Mouse (Mus musculus) embryonic facial prominence, embryonic 14.5 days (tissue): ENCODE data around the gene Ptprf. TPM values are rescaled to one million over a fixed set of nuclear protein-coding genes. Genes with fewer than 3 reads are reported as not detected.
A peak's percentile ranks its signal among the peaks of the same experiment; 100 is the strongest.

Source experiments
- ATAC-seq: fragments of 200-750 bp; cut with Nextera tagmentation; 2 replicates; pipeline ENCODE4 v1.8.0; 2017; ENCODE audit warnings: low read depth, moderate number of reproducible peaks, moderate TSS enrichment
- DNase-seq: peaks from one replicate; pipeline ENCODE4 v3.0.0-alpha.2; 2015; ENCODE audit warnings: low spot score
- H3K27ac ChIP-seq: fragments of 300-500 bp; sonication (generic); replicated peaks from 2 replicates; pipeline ENCODE4 v1.5.1; 2014; ENCODE audit warnings: low read depth, mild to moderate bottlenecking, low read length, moderate library complexity
- H3K27me3 ChIP-seq: fragments of 300-500 bp; sonication (generic); replicated peaks from 2 replicates; pipeline ENCODE4 v1.6.1; 2014; ENCODE audit warnings: low read length; ENCODE audit not compliant: control insufficient read depth, insufficient read depth
- H3K36me3 ChIP-seq: fragments of 300-500 bp; sonication (generic); 2 replicates; pipeline ENCODE4 v1.6.1; 2014; ENCODE audit warnings: low read length, mixed read lengths; ENCODE audit not compliant: control insufficient read depth, insufficient read depth
- H3K4me1 ChIP-seq: fragments of 300-500 bp; sonication (generic); 2 replicates; pipeline ENCODE4 v1.6.1; 2014; ENCODE audit warnings: antibody characterized with exemption, low read length; ENCODE audit not compliant: control insufficient read depth, insufficient read depth
- H3K4me2 ChIP-seq: fragments of 300-500 bp; sonication (generic); 2 replicates; pipeline ENCODE4 v1.6.1; 2014; ENCODE audit warnings: low read depth, mild to moderate bottlenecking, low read length, moderate library complexity, mixed read lengths
- H3K4me3 ChIP-seq: fragments of 300-500 bp; sonication (generic); 2 replicates; pipeline ENCODE4 v1.5.1; 2014; ENCODE audit warnings: low read depth, mild to moderate bottlenecking, low read length
- H3K9ac ChIP-seq: fragments of 300-500 bp; sonication (generic); 2 replicates; pipeline ENCODE4 v1.6.1; 2014; ENCODE audit warnings: low read depth, mild to moderate bottlenecking, low read length, moderate library complexity, mixed read lengths
- H3K9me3 ChIP-seq: fragments of 300-500 bp; sonication (generic); 2 replicates; pipeline ENCODE4 v1.6.1; 2016; ENCODE audit warnings: low read length; ENCODE audit not compliant: control insufficient read depth
- WGBS: fragments of 180-500 bp; shearing (Covaris S2); extraction: QIAGEN DNeasy Blood & Tissue Kit; methylation state at CpG from one replicate; pipeline ENCODE4 v1.1.7; 2014; 5-methylcytosine and 5-hydroxymethylcytosine counted together
- polyA plus RNA-seq: library from polyadenylated mRNA; unstranded; fragments of >200 nt; fragmentation: Nextera tagmentation; extraction: Ambion mirVana; gene quantifications from 2 replicates; pipeline ENCODE4 v1.2.1, GENCODE M21; 2014

Ptprf gene
- polyA plus RNA-seq, 1 experiment from 2014 or later = 59.8 TPM

GRCm38 (mm10) chr4:118292741-118293306, 1.6 kb upstream of the Ptprf start:
- Histone ChIP-seq H3K4me1 (peaks cover 15% of the 10 kb centered on the region; the same call in 1 of the 2 replicates), H3K4me2 (no peak overlapping the region), H3K4me3 (no peak overlapping the region), H3K9me3 (no peaks in the 10 kb centered on the region), H3K36me3 (no peaks in the 10 kb centered on the region), H3K27ac (no peak overlapping the region), H3K27me3 (no peaks in the 10 kb centered on the region), H3K9ac (no peak overlapping the region)
- 10% methylated on average over 11 of the region's 11 CpGs for WGBS
- ATAC-seq = no peak
- peak; percentile 91 for DNase-seq

GRCm38 (mm10) chr4:118290416-118291030, 682 bp downstream of the Ptprf start:
- H3K4me1 ChIP-seq = peaks cover 12% of the 10 kb centered on the region; the same call in 1 of the 2 replicates
- DNase-seq = no peak

GRCm38 (mm10) chr4:118289960-118290415, 1.2 kb downstream of the Ptprf start:
- Histone ChIP-seq H3K27ac (peak overlapping the region; percentile 94), H3K4me2 (peak overlapping the region; percentile 77), H3K27me3 (no peaks in the 10 kb centered on the region), H3K9me3 (no peaks in the 10 kb centered on the region), H3K4me3 (peak overlapping the region; percentile 83), H3K36me3 (peaks cover 10% of the 10 kb centered on the region; the same call in 1 of the 2 replicates), H3K4me1 (peaks cover 12% of the 10 kb centered on the region; the same call in 1 of the 2 replicates), H3K9ac (peak overlapping the region; percentile 95)
- DNase-seq (peak; percentile 86), ATAC-seq (peak; percentile 39)
- 1% methylated on average over 12 of the region's 12 CpGs for WGBS

More at GRCm38 (mm10) chr4:118290416-118291030, 682 bp downstream of the Ptprf start:
- Histone ChIP-seq H3K36me3 (0 out of 2 replicates have a peak, but pooled peaks cover 6% of the 10 kb centered on the region), H3K27me3 (no peaks in the 10 kb centered on the region), H3K9ac (peak overlapping the region; percentile 95), H3K4me3 (peak overlapping the region; percentile 83), H3K4me2 (peak overlapping the region; percentile 77), H3K9me3 (no peaks in the 10 kb centered on the region), H3K27ac (peak overlapping the region; percentile 94)
- ATAC-seq = peak; percentile 35; the same call in 1 of the 2 replicates
- WGBS = 0% methylated on average over 14 of the region's 84 CpGs

GRCm38 (mm10) chr4:118289266-118289665, 1.9 kb downstream of the Ptprf start:
- ATAC-seq (peak; percentile 30; the same call in 1 of the 2 replicates), DNase-seq (no peak)
- peaks cover 16% of the 10 kb centered on the region; the same call in 1 of the 2 replicates for H3K36me3 ChIP-seq
- H3K4me1 ChIP-seq = peaks cover 12% of the 10 kb centered on the region; the same call in 1 of the 2 replicates
- peak overlapping the region; percentile 95 for H3K9ac ChIP-seq
- H3K4me3 ChIP-seq = peak overlapping the region; percentile 83
- 44% methylated on average over 4 of the region's 5 CpGs for WGBS
- no peaks in the 10 kb centered on the region for H3K27me3 ChIP-seq
- peak overlapping the region; percentile 94 for H3K27ac ChIP-seq
- H3K9me3 ChIP-seq = no peaks in the 10 kb centered on the region
- H3K4me2 ChIP-seq = peak overlapping the region; percentile 77

- DNase-seq (no peak), ATAC-seq (no peak)
- H3K9ac ChIP-seq = no peak overlapping the region; the same call in 1 of the 2 replicates
- WGBS = 62% methylated on average over 6 of the region's 6 CpGs
- H3K4me1 ChIP-seq = peaks cover 12% of the 10 kb centered on the region; the same call in 1 of the 2 replicates
- peak overlapping the region; percentile 83 for H3K4me3 ChIP-seq
- no peak overlapping the region for H3K27ac ChIP-seq
- H3K4me2 ChIP-seq = peak overlapping the region; percentile 77
- no peaks in the 10 kb centered on the region for H3K9me3 ChIP-seq
- H3K27me3 ChIP-seq = no peaks in the 10 kb centered on the region
- peaks cover 24% of the 10 kb centered on the region; the same call in 1 of the 2 replicates for H3K36me3 ChIP-seq
Measured at GRCm38 (mm10) chr4:118288531-118288930, 2.7 kb downstream of the Ptprf start.

- H3K4me3 ChIP-seq = no peak overlapping the region
- no peak overlapping the region for H3K27ac ChIP-seq
- DNase-seq = no peak
- H3K4me2 ChIP-seq = no peak overlapping the region
- H3K27me3 ChIP-seq = no peaks in the 10 kb centered on the region
- H3K9ac ChIP-seq = no peak overlapping the region
- H3K36me3 ChIP-seq = peaks cover 35% of the 10 kb centered on the region; the same call in 1 of the 2 replicates
- WGBS = 78% methylated on average over 5 of the region's 5 CpGs
- H3K9me3 ChIP-seq = no peaks in the 10 kb centered on the region
- peaks cover 18% of the 10 kb centered on the region for H3K4me1 ChIP-seq
- no peak for ATAC-seq
Measured at GRCm38 (mm10) chr4:118286202-118286601, 5.0 kb downstream of the Ptprf start.

- Histone ChIP-seq H3K27me3 (no peaks in the 10 kb centered on the region), H3K4me1 (peaks cover 21% of the 10 kb centered on the region), H3K36me3 (peaks cover 52% of the 10 kb centered on the region), H3K4me3 (no peak overlapping the region), H3K4me2 (no peak overlapping the region), H3K9me3 (no peaks in the 10 kb centered on the region), H3K9ac (no peak overlapping the region), H3K27ac (no peak overlapping the region)
- DNase-seq (no peak), ATAC-seq (no peak)
- 39% methylated on average over 1 of the region's 1 CpGs for WGBS
Measured at GRCm38 (mm10) chr4:118282182-118282562, 9.0 kb downstream of the Ptprf start.

- ATAC-seq (no peak), DNase-seq (no peak)
- H3K36me3 ChIP-seq = peaks cover 54% of the 10 kb centered on the region
- H3K4me2 ChIP-seq = no peak overlapping the region
- H3K27ac ChIP-seq = no peak overlapping the region
- no peaks in the 10 kb centered on the region for H3K9me3 ChIP-seq
- 71% methylated on average over 13 of the region's 13 CpGs for WGBS
- H3K4me1 ChIP-seq = peaks cover 27% of the 10 kb centered on the region
- no peaks in the 10 kb centered on the region for H3K27me3 ChIP-seq
- peak overlapping the region; percentile 11 for H3K9ac ChIP-seq
- no peak overlapping the region for H3K4me3 ChIP-seq
Measured at GRCm38 (mm10) chr4:118281444-118282181, 9.6 kb downstream of the Ptprf start.
